Comparison of ENCODE assay signal across 29 mouse cellular contexts in genomic region chr19:59642606-59643005, GRCm38 (mm10).
DNase-seq lines count a peak whose midpoint lies in the region; ATAC-seq and TF ChIP-seq lines count a peak whose summit lies in the region.
"Had no signal": no experiment of that assay in that cellular context is flagged by ENCODE, and none has a peak within 500 bp of the region (broad histone marks: within the 10 kb centered on the region; RNA-seq: fewer than 3 reads in every experiment).

No protein-coding gene starts in this region.

- H3K27ac ChIP-seq in kidney, adult 2 months (ENCODE audit: insufficient read depth, low read depth, low read length): no peak overlapping the region
- no peak overlapping the region for H3K27ac ChIP-seq in kidney, embryonic 15.5 days
- no peak overlapping the region for H3K27ac ChIP-seq in kidney, embryonic 16.5 days (ENCODE audit: low read length)
- no peak overlapping the region for H3K27ac ChIP-seq in hindbrain, embryonic 13.5 days
- H3K27ac ChIP-seq: embryonic facial prominence, embryonic 10.5 days; embryonic facial prominence, embryonic 13.5 days; forebrain, embryonic 12.5 days; forebrain, embryonic 15.5 days; heart, adult 2 months; heart, embryonic 10.5 days; heart, embryonic 13.5 days; hindbrain, embryonic 12.5 days had no signal

- H3K36me3 ChIP-seq in kidney, adult 2 months (ENCODE audit: control insufficient read depth, insufficient read depth, low read length): no peaks in the 10 kb centered on the region
- H3K36me3 ChIP-seq in kidney, embryonic 15.5 days: no peaks in the 10 kb centered on the region
- no peaks in the 10 kb centered on the region for H3K36me3 ChIP-seq in kidney, embryonic 16.5 days (ENCODE audit: insufficient read depth, low read length)
- no peaks in the 10 kb centered on the region for H3K36me3 ChIP-seq in hindbrain, embryonic 13.5 days
- H3K36me3 ChIP-seq: embryonic facial prominence, embryonic 10.5 days; embryonic facial prominence, embryonic 13.5 days; forebrain, embryonic 12.5 days; forebrain, embryonic 15.5 days; G1E; heart, embryonic 10.5 days; heart, embryonic 13.5 days; hindbrain, embryonic 12.5 days had no signal

- TF ChIP-seq CTCF in kidney, adult 2 months (conservative IDR thresholded peaks at IDR 0.05; ENCODE audit: insufficient read depth, insufficient read length, low read depth, low read length): no peak

- no peaks in the 10 kb centered on the region for H3K9me3 ChIP-seq in kidney, embryonic 15.5 days (replicated peaks)
- H3K9me3 ChIP-seq in kidney, embryonic 16.5 days (ENCODE audit: low read length): no peaks in the 10 kb centered on the region
- H3K9me3 ChIP-seq in hindbrain, embryonic 13.5 days: no peaks in the 10 kb centered on the region
- H3K9me3 ChIP-seq: embryonic facial prominence, embryonic 10.5 days; embryonic facial prominence, embryonic 13.5 days; forebrain, embryonic 12.5 days; forebrain, embryonic 15.5 days; G1E; heart, embryonic 10.5 days; heart, embryonic 13.5 days; hindbrain, embryonic 12.5 days had no signal

- DNase-seq in heart, adult 11 months: peak; percentile 29
- no peak for DNase-seq in heart, postnatal 4 days
- peak; percentile 70 for DNase-seq in kidney, adult 2 months
- DNase-seq in kidney, postnatal 25 days: peak; percentile 58 to 70
- DNase-seq: adrenal gland, postnatal 10 days; adrenal gland, postnatal 36 days; B cell, adult 2 months; cerebellum, adult 18-20 months; cerebellum, adult 9-11 months; cerebellum, postnatal 36 days; embryo, embryonic 11 days; gastrocnemius, postnatal 25 days; heart, adult 2 months; heart, postnatal 14 days had no signal

- WGBS in kidney, adult 2 months: 58% methylated on average over 3 of the region's 3 CpGs
- 74% methylated on average over 3 of the region's 3 CpGs for WGBS in kidney, embryonic 15.5 days
- 84% methylated on average over 3 of the region's 3 CpGs for WGBS in kidney, embryonic 16.5 days
- 90% methylated on average over 3 of the region's 3 CpGs for WGBS in hindbrain, embryonic 13.5 days

- H3K4me3 ChIP-seq in kidney, adult 2 months (ENCODE audit: insufficient read depth, low read depth, low read length): no peak overlapping the region
- no peak overlapping the region for H3K4me3 ChIP-seq in kidney, embryonic 15.5 days (replicated peaks)
- H3K4me3 ChIP-seq in kidney, embryonic 16.5 days (ENCODE audit: low read length): no peak overlapping the region
- no peak overlapping the region for H3K4me3 ChIP-seq in hindbrain, embryonic 13.5 days
- H3K4me3 ChIP-seq: embryonic facial prominence, embryonic 10.5 days; embryonic facial prominence, embryonic 13.5 days; erythroblast, embryonic 14.5 days; forebrain, embryonic 12.5 days; forebrain, embryonic 15.5 days; heart, adult 2 months; heart, embryonic 10.5 days; heart, embryonic 13.5 days; hindbrain, embryonic 12.5 days had no signal

- no peak for ATAC-seq in kidney, embryonic 15.5 days (replicated peaks; ENCODE audit: low FRiP score)
- no peak for ATAC-seq in kidney, embryonic 16.5 days (ENCODE audit: low FRiP score, low TSS enrichment)
- ATAC-seq in hindbrain, embryonic 13.5 days (ENCODE audit: low FRiP score): no peak
- ATAC-seq: forebrain, embryonic 15.5 days; hindbrain, embryonic 16.5 days; Patski had no signal

- H3K4me1 ChIP-seq in kidney, adult 2 months (ENCODE audit: control insufficient read depth, insufficient read depth, low read length): no peaks in the 10 kb centered on the region
- no peaks in the 10 kb centered on the region for H3K4me1 ChIP-seq in kidney, embryonic 15.5 days
- no peaks in the 10 kb centered on the region for H3K4me1 ChIP-seq in kidney, embryonic 16.5 days (ENCODE audit: insufficient read depth, low read length)
- no peaks in the 10 kb centered on the region; the same call in 1 of the 2 replicates for H3K4me1 ChIP-seq in hindbrain, embryonic 13.5 days (replicated peaks)
- H3K4me1 ChIP-seq: heart, embryonic 10.5 days; heart, embryonic 13.5 days; hindbrain, embryonic 12.5 days had no signal

- no peak for TF ChIP-seq POLR2A in kidney, adult 2 months (IDR thresholded peaks at IDR 0.05; ENCODE audit: low read depth, low read length)

- no peak overlapping the region for H3K9ac ChIP-seq in kidney, embryonic 15.5 days
- no peak overlapping the region for H3K9ac ChIP-seq in kidney, embryonic 16.5 days (replicated peaks; ENCODE audit: low read length)
- no peak overlapping the region for H3K9ac ChIP-seq in hindbrain, embryonic 13.5 days
- H3K9ac ChIP-seq: embryonic facial prominence, embryonic 13.5 days; forebrain, embryonic 12.5 days; forebrain, embryonic 15.5 days; heart, embryonic 13.5 days; hindbrain, embryonic 12.5 days had no signal

- H3K27me3 ChIP-seq in kidney, adult 2 months (replicated peaks; ENCODE audit: control insufficient read depth, insufficient read depth, low read length): no peaks in the 10 kb centered on the region
- H3K27me3 ChIP-seq in kidney, embryonic 15.5 days: no peaks in the 10 kb centered on the region
- H3K27me3 ChIP-seq in kidney, embryonic 16.5 days (ENCODE audit: insufficient read depth, low read length): no peaks in the 10 kb centered on the region
- H3K27me3 ChIP-seq in hindbrain, embryonic 13.5 days: no peaks in the 10 kb centered on the region
- H3K27me3 ChIP-seq: CH12.LX; embryonic facial prominence, embryonic 13.5 days; forebrain, embryonic 15.5 days; heart, embryonic 13.5 days; hindbrain, embryonic 12.5 days had no signal

- no peak overlapping the region for H3K4me2 ChIP-seq in kidney, embryonic 15.5 days
- H3K4me2 ChIP-seq in kidney, embryonic 16.5 days (replicated peaks; ENCODE audit: low read depth, low read length): no peak overlapping the region
- H3K4me2 ChIP-seq in hindbrain, embryonic 13.5 days: no peak overlapping the region
- H3K4me2 ChIP-seq: embryonic facial prominence, embryonic 13.5 days; forebrain, embryonic 12.5 days; forebrain, embryonic 15.5 days; heart, embryonic 13.5 days; hindbrain, embryonic 12.5 days had no signal
